Mouse (Mus musculus): ENCODE results near the gene Gm43518.
A peak's percentile ranks its signal among the peaks of the same experiment; 100 is the strongest.

Gene Gm43518

GRCm38 (mm10) chr5:123979221-123979979 lies 52.2 kb downstream of the Gm43518 start:
- peak; percentile 65 to 75 for DNase-seq

GRCm38 (mm10) chr5:123979980-123980369 lies 52.8 kb downstream of the Gm43518 start:
- no peak for DNase-seq

GRCm38 (mm10) chr5:123980521-123981249 lies 53.5 kb downstream of the Gm43518 start:
- DNase-seq = peak in 1 of 2 experiments; percentile 48

- peak; percentile 39 to 49 for DNase-seq
Observed at GRCm38 (mm10) chr5:123981250-123981554, 54.0 kb downstream of the Gm43518 start.

GRCm38 (mm10) chr5:123982838-123983237 lies 55.6 kb downstream of the Gm43518 start:
- no peak for DNase-seq

- DNase-seq = no peak
Observed at GRCm38 (mm10) chr5:123985434-123985833, 58.2 kb downstream of the Gm43518 start.

- no peak for DNase-seq
Observed at GRCm38 (mm10) chr5:123986925-123987324, 59.7 kb downstream of the Gm43518 start.

- DNase-seq = no peak
Observed at GRCm38 (mm10) chr5:123987511-123987910, 60.3 kb downstream of the Gm43518 start.

All from cerebellum, postnatal 10 days (tissue).